Mouse (Mus musculus): ENCODE measurements around the gene Phldb1. TPM values are rescaled to one million over a fixed set of nuclear protein-coding genes. Genes with fewer than 3 reads are reported as not detected.

Phldb1 gene
- polyA plus RNA-seq, 1 experiment from 2014 or later, result 46.4 TPM

GRCm38 (mm10) chr9:44721877-44722186, 13.2 kb downstream of the Phldb1 start:
- 89% methylated on average over 3 of the region's 3 CpGs for WGBS
- H3K9ac ChIP-seq, result no peak overlapping the region
- peak overlapping the region; percentile 73; the same call in 1 of the 2 replicates for H3K4me3 ChIP-seq (replicated peaks; ENCODE audit: low read length)
- peaks cover 12% of the 10 kb centered on the region; the same call in 1 of the 2 replicates for H3K36me3 ChIP-seq (replicated peaks; ENCODE audit: control insufficient read depth, insufficient read depth)
- H3K4me1 ChIP-seq (replicated peaks; ENCODE audit: control insufficient read depth, insufficient read depth, low read length), result peaks cover 58% of the 10 kb centered on the region
- ATAC-seq (ENCODE audit: low FRiP score) (no peak), DNase-seq (ENCODE audit: low spot score) (no peak)
- peak overlapping the region; percentile 93 for H3K4me2 ChIP-seq (replicated peaks)
- peak overlapping the region; percentile 38; the same call in 1 of the 2 replicates for H3K27ac ChIP-seq
- no peaks in the 10 kb centered on the region for H3K9me3 ChIP-seq (ENCODE audit: control insufficient read depth, low read length)
- H3K27me3 ChIP-seq (ENCODE audit: control insufficient read depth, insufficient read depth, low read length), result no peaks in the 10 kb centered on the region

GRCm38 (mm10) chr9:44721154-44721876, 13.7 kb downstream of the Phldb1 start:
- Histone ChIP-seq H3K27ac (peak overlapping the region; percentile 80), H3K4me2 (replicated peaks) (peak overlapping the region; percentile 93), H3K9me3 (ENCODE audit: control insufficient read depth, low read length) (no peaks in the 10 kb centered on the region), H3K27me3 (ENCODE audit: control insufficient read depth, insufficient read depth, low read length) (no peaks in the 10 kb centered on the region), H3K4me3 (replicated peaks; ENCODE audit: low read length) (peak overlapping the region; percentile 73), H3K4me1 (replicated peaks; ENCODE audit: control insufficient read depth, insufficient read depth, low read length) (peaks cover 53% of the 10 kb centered on the region), H3K36me3 (replicated peaks; ENCODE audit: control insufficient read depth, insufficient read depth) (peaks cover 14% of the 10 kb centered on the region), H3K9ac (peak overlapping the region; percentile 87)
- DNase-seq (ENCODE audit: low spot score), result peak; percentile 74
- under 1% methylated on average over 40 of the region's 40 CpGs for WGBS
- ATAC-seq (ENCODE audit: low FRiP score), result peak; percentile 78

GRCm38 (mm10) chr9:44720358-44721153, 14.4 kb downstream of the Phldb1 start:
- H3K4me1 ChIP-seq (replicated peaks; ENCODE audit: control insufficient read depth, insufficient read depth, low read length), result peaks cover 53% of the 10 kb centered on the region
- WGBS, result 11% methylated on average over 9 of the region's 9 CpGs
- no peaks in the 10 kb centered on the region for H3K9me3 ChIP-seq (ENCODE audit: control insufficient read depth, low read length)
- DNase-seq (ENCODE audit: low spot score) (no peak), ATAC-seq (ENCODE audit: low FRiP score) (peak; percentile 28; the same call in 1 of the 2 replicates)
- peak overlapping the region; percentile 80 for H3K27ac ChIP-seq
- H3K36me3 ChIP-seq (replicated peaks; ENCODE audit: control insufficient read depth, insufficient read depth), result peaks cover 22% of the 10 kb centered on the region
- H3K27me3 ChIP-seq (ENCODE audit: control insufficient read depth, insufficient read depth, low read length), result no peaks in the 10 kb centered on the region
- peak overlapping the region; percentile 93 for H3K4me2 ChIP-seq (replicated peaks)
- peak overlapping the region; percentile 73 for H3K4me3 ChIP-seq (replicated peaks; ENCODE audit: low read length)
- H3K9ac ChIP-seq, result peak overlapping the region; percentile 87

DNA sequence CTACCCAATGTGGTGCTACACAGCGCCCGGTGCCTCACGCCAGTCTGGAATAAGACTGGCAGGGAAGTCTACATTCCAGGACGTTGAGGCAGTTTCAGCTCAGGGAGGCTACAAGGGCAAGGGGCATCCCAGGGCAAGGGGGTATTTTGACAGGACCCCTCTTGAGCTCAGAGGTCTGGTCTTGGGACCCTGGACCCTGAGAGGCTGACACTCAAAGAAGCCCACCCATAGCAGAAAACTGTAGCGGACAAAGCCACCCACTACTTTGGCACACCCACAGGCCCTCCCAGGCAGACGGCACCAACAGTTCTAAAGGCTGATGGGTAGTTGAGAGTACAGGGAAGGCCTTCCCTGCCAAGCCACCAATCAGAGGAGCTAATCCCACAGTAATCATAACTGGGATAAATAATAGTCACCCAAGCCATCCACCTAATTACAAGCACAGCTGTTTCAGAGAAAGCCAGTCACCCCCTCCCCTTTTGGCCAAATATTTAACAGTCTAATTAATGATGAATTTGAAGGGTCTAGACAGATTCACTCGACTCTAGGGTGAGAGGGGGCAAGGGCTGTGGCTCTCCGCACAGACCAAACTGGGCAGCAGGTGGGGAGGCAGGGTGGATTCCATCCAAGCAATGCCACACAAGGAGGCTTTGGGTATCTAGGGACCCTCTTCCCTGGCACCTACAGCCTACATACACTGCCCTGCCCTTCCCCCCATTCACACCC, 15.2 kb downstream of the Phldb1 start:
- peak overlapping the region; percentile 87 for H3K9ac ChIP-seq
- DNase-seq (ENCODE audit: low spot score) (no peak), ATAC-seq (ENCODE audit: low FRiP score) (no peak; the same call in 1 of the 2 replicates)

DNA sequence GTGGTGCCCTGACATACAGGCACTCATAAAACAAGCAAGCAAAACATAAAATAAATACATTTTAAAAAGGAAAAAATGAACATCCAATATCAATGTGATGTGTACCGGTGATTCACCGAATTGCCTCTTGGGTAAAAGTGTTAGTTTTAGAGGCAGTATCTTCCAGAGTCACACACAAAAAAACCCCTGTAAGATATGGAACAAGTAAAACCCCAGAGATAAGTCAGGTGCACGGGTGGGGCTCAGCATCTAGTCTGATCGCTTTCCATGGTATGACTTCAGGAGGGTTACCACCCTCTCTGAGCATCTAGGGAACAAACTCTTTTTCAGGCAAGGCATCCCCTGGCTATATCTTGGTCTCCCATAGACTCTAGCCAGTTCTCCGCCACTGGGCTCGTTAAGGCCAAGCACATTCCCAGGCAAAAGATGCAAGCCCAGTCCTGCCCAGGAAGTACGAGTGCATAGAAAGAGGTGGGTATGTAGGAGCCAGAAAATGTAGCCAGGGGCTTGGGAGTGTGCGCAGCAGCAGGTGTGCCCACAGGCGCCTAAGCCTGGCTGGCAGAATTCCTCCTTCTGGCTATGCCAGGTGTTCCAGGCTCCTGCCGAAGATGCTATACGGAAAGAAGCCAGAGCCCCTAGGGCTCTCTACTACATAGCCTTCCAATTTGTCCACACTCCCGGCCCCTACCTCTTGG, 15.9 kb downstream of the Phldb1 start:
- ATAC-seq (ENCODE audit: low FRiP score) (no peak), DNase-seq (ENCODE audit: low spot score) (no peak)
- Histone ChIP-seq H3K9me3 (ENCODE audit: control insufficient read depth, low read length) (no peaks in the 10 kb centered on the region), H3K36me3 (replicated peaks; ENCODE audit: control insufficient read depth, insufficient read depth) (peaks cover 36% of the 10 kb centered on the region), H3K4me1 (replicated peaks; ENCODE audit: control insufficient read depth, insufficient read depth, low read length) (peaks cover 46% of the 10 kb centered on the region), H3K4me3 (replicated peaks; ENCODE audit: low read length) (0 out of 2 replicates have a peak overlapping the region, but pooled peaks have one; percentile 73), H3K27me3 (ENCODE audit: control insufficient read depth, insufficient read depth, low read length) (no peaks in the 10 kb centered on the region), H3K4me2 (replicated peaks) (peak overlapping the region; percentile 93), H3K9ac (peak overlapping the region; percentile 87; the same call in 1 of the 2 replicates), H3K27ac (0 out of 2 replicates have a peak overlapping the region, but pooled peaks have one; percentile 14)
- 84% methylated on average over 12 of the region's 12 CpGs for WGBS

More for the DNA sequence above, 15.2 kb downstream of the Phldb1 start:
- Histone ChIP-seq H3K4me1 (replicated peaks; ENCODE audit: control insufficient read depth, insufficient read depth, low read length) (peaks cover 53% of the 10 kb centered on the region), H3K4me2 (replicated peaks) (peak overlapping the region; percentile 93), H3K36me3 (replicated peaks; ENCODE audit: control insufficient read depth, insufficient read depth) (peaks cover 29% of the 10 kb centered on the region), H3K27ac (0 out of 2 replicates have a peak overlapping the region, but pooled peaks have one; percentile 32), H3K9me3 (ENCODE audit: control insufficient read depth, low read length) (no peaks in the 10 kb centered on the region), H3K4me3 (replicated peaks; ENCODE audit: low read length) (peak overlapping the region; percentile 73), H3K27me3 (ENCODE audit: control insufficient read depth, insufficient read depth, low read length) (no peaks in the 10 kb centered on the region)
- 61% methylated on average over 8 of the region's 8 CpGs for WGBS

GRCm38 (mm10) chr9:44717822-44718242, 17.2 kb downstream of the Phldb1 start:
- Histone ChIP-seq H3K4me3 (replicated peaks; ENCODE audit: low read length) (no peak overlapping the region), H3K27me3 (ENCODE audit: control insufficient read depth, insufficient read depth, low read length) (no peaks in the 10 kb centered on the region), H3K4me2 (replicated peaks) (no peak overlapping the region), H3K9me3 (ENCODE audit: control insufficient read depth, low read length) (no peaks in the 10 kb centered on the region), H3K36me3 (replicated peaks; ENCODE audit: control insufficient read depth, insufficient read depth) (peaks cover 47% of the 10 kb centered on the region), H3K9ac (no peak overlapping the region), H3K27ac (no peak overlapping the region), H3K4me1 (replicated peaks; ENCODE audit: control insufficient read depth, insufficient read depth, low read length) (peaks cover 33% of the 10 kb centered on the region)
- ATAC-seq (ENCODE audit: low FRiP score) (no peak), DNase-seq (ENCODE audit: low spot score) (peak; percentile 69)
- 71% methylated on average over 10 of the region's 10 CpGs for WGBS

- H3K27ac ChIP-seq, result no peak overlapping the region
- H3K36me3 ChIP-seq (replicated peaks; ENCODE audit: control insufficient read depth, insufficient read depth), result peaks cover 54% of the 10 kb centered on the region
- no peaks in the 10 kb centered on the region for H3K27me3 ChIP-seq (ENCODE audit: control insufficient read depth, insufficient read depth, low read length)
- no peak overlapping the region for H3K4me3 ChIP-seq (replicated peaks; ENCODE audit: low read length)
- H3K4me1 ChIP-seq (replicated peaks; ENCODE audit: control insufficient read depth, insufficient read depth, low read length), result peaks cover 29% of the 10 kb centered on the region
- H3K9ac ChIP-seq, result no peak overlapping the region
- 71% methylated on average over 6 of the region's 6 CpGs for WGBS
- ATAC-seq (ENCODE audit: low FRiP score) (no peak), DNase-seq (ENCODE audit: low spot score) (no peak)
- no peaks in the 10 kb centered on the region for H3K9me3 ChIP-seq (ENCODE audit: control insufficient read depth, low read length)
- no peak overlapping the region for H3K4me2 ChIP-seq (replicated peaks)
Measured at GRCm38 (mm10) chr9:44716997-44717821, 17.8 kb downstream of the Phldb1 start.

DNA sequence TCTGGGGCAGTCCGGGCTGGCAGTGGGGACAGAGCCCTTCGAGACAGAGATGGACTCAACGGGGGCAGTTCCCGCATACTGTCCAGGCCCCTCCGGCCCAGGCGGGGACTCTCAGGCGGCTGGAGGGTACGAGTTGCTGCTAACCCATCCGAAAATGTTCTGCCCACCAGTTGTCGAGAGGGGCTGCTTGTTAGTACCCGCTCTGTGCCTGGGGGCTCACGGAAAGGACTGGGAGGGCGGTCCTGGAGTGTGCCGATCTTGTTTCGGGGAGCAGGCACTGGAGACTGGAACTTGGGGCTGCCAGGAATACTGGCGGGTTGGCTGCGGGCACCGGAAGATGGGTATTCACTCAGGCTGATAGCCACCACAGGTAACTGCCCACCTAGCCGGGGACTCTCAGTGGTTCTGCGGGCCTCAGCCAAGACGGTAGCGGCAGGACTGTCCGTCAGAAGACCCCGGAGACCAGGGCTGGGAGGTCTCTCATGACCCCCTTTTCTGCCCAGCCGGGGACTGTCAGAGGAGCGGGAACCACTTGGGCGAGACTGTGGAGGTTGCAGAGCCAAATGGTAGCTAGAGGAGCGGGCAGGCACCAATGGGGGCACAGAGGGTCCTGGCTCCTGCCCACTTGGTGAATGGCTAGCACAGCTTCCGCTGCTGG, 19.2 kb downstream of the Phldb1 start:
- no peak overlapping the region for H3K27ac ChIP-seq
- no peak overlapping the region for H3K9ac ChIP-seq
- no peak for DNase-seq (ENCODE audit: low spot score)
- H3K4me3 ChIP-seq (replicated peaks; ENCODE audit: low read length), result no peak overlapping the region
- no peak for ATAC-seq (ENCODE audit: low FRiP score)
- H3K36me3 ChIP-seq (replicated peaks; ENCODE audit: control insufficient read depth, insufficient read depth), result peaks cover 67% of the 10 kb centered on the region
- peaks cover 21% of the 10 kb centered on the region for H3K4me1 ChIP-seq (replicated peaks; ENCODE audit: control insufficient read depth, insufficient read depth, low read length)
- no peaks in the 10 kb centered on the region for H3K9me3 ChIP-seq (ENCODE audit: control insufficient read depth, low read length)
- H3K4me2 ChIP-seq (replicated peaks), result no peak overlapping the region
- 93% methylated on average over 29 of the region's 29 CpGs for WGBS
- H3K27me3 ChIP-seq (ENCODE audit: control insufficient read depth, insufficient read depth, low read length), result no peaks in the 10 kb centered on the region

All from hindbrain, embryonic 14.5 days (tissue).